Mouse (Mus musculus): ENCODE measurements at regions not wholly inside any gene's neighbourhood (a gene's known extent, or its start where the extent isn't known, plus 50 kb on each side); places are given as distances from the start of the nearest gene placed in this dataset.

DNA sequence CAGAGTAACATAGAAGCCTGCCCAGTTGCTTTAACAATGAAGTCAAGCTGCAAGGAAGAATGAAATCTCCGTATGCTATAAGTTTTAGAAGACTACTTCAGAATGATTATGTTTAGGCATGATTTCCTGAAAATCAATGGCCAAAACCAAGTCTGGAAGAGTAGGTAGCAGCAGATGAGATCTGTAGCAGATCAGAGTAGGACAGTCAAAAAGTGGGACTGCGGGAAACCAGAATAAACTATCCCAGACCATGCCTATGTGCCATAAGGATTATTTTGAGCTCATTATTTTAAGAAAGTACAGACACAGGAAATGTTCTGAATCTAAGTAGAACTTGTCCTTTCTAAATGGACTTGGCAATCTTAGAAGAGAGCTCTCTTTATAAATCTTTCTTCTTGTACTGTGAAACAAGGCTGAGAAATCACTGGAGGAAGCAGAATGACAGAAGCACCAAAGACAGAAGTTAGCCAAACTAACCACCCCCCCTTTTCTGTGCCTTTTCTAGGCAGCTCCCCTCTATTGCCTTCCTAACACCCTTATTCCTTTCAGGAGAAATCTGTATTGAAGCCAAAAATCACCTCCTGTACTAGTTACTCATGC is 376.8 kb upstream of the Flrt2 start:
- TF ChIP-seq CTCF (IDR thresholded peaks at IDR 0.05): no peak
- TF ChIP-seq EP300 (IDR thresholded peaks at IDR 0.05): no peak
